Mouse (Mus musculus) liver, embryonic 14.5 days (tissue): ENCODE data around the gene Insm1. TPM values are rescaled to one million over a fixed set of nuclear protein-coding genes. Genes with fewer than 3 reads are reported as not detected.

ENCODE experiments used
- ATAC-seq: fragments of 200-750 bp; cut with Nextera tagmentation; 2 replicates; pipeline ENCODE4 v1.8.0; 2017; ENCODE audit warnings: moderate number of reproducible peaks, mild to moderate bottlenecking, moderate library complexity; ENCODE audit not compliant: insufficient read depth
- DNase-seq, 3 experiments: peaks; one replicate each; pipeline ENCODE4 v3.0.0-alpha.2; 2012 to 2013; ENCODE audit warnings: low read depth in 3 of 3, low spot score in 3 of 3
- H3K27ac ChIP-seq: fragments of 300-500 bp; sonication (generic); 2 replicates; pipeline ENCODE4 v1.5.1; 2014; ENCODE audit warnings: moderate library complexity, mild to moderate bottlenecking, control low read depth, inconsistent platforms
- H3K27me3 ChIP-seq: fragments of 300-500 bp; sonication (generic); 2 replicates; pipeline ENCODE4 v1.6.1; 2014; ENCODE audit warnings: mild to moderate bottlenecking, low read length, moderate library complexity; ENCODE audit not compliant: control insufficient read depth, insufficient read depth
- H3K36me3 ChIP-seq: fragments of 300-500 bp; sonication (generic); replicated peaks from 2 replicates; pipeline ENCODE4 v1.6.1; 2014; ENCODE audit warnings: low read depth; ENCODE audit not compliant: control insufficient read depth, insufficient read depth
- H3K4me1 ChIP-seq, 2 experiments: fragments of 200-500 bp in 1 of 2; fragments of 300-500 bp in 1 of 2; sonication (generic) in 1 of 2; replicated peaks; 2 replicates each; pipeline ENCODE4 v1.6.1; 2012 to 2014; ENCODE audit warnings: antibody characterized with exemption in 1 of 2, inconsistent platforms in 1 of 2, low read length in 1 of 2; ENCODE audit not compliant: control insufficient read depth in 2 of 2, insufficient read depth in 2 of 2
- H3K4me2 ChIP-seq: fragments of 300-500 bp; sonication (generic); 2 replicates; pipeline ENCODE4 v1.6.1; 2014; ENCODE audit warnings: low read depth, mild to moderate bottlenecking, control low read depth, moderate library complexity
- H3K4me3 ChIP-seq, 2 experiments: fragments of 200-500 bp in 1 of 2; fragments of 300-500 bp in 1 of 2; sonication (generic) in 1 of 2; 2 replicates each; pipeline ENCODE4 v1.5.1; 2012 to 2014; ENCODE audit warnings: low read depth in 2 of 2, low read length in 2 of 2, mild to moderate bottlenecking in 2 of 2, control low read depth in 1 of 2, inconsistent platforms in 1 of 2, moderate library complexity in 1 of 2; ENCODE audit not compliant: insufficient read depth in 1 of 2
- H3K9ac ChIP-seq: fragments of 300-500 bp; sonication (generic); replicated peaks from 2 replicates; pipeline ENCODE4 v1.6.1; 2014; ENCODE audit warnings: mild to moderate bottlenecking, control low read depth, moderate library complexity
- H3K9me3 ChIP-seq: fragments of 300-500 bp; sonication (generic); 2 replicates; pipeline ENCODE4 v1.6.1; 2016; ENCODE audit warnings: low read length, mixed read lengths; ENCODE audit not compliant: control insufficient read depth
- CTCF ChIP-seq: IDR thresholded peaks from 2 replicates; pipeline ENCODE4 v1.5.1; 2016; ENCODE audit warnings: antibody characterized with exemption, low read depth, control low read depth
- EP300 ChIP-seq: IDR thresholded peaks from 2 replicates; pipeline ENCODE4 v1.6.1; 2016; ENCODE audit warnings: antibody characterized with exemption, low read depth
- WGBS: fragments of 180-500 bp; shearing (Covaris S2); extraction: QIAGEN DNeasy Blood & Tissue Kit; methylation state at CpG from one replicate; pipeline ENCODE4 v1.1.7; 2014; ENCODE audit not compliant: insufficient replicate concordance; 5-methylcytosine and 5-hydroxymethylcytosine counted together
- polyA plus RNA-seq, 2 experiments: library from polyadenylated mRNA; depleted of rRNA in 1 of 2; stranded (reverse) in 1 of 2; unstranded in 1 of 2; fragments of >200 nt; fragmentation: Nextera tagmentation in 1 of 2; extraction: Ambion mirVana in 1 of 2; gene quantifications; 2 replicates each; pipeline versions ENCODE4 v1.2.1 to v1.2.3; 2012 to 2014

Insm1 gene
- polyA plus RNA-seq, 2 experiments, result 0.02 TPM; not detected in 1

GRCm38 (mm10) chr2:146226484-146226883 lies 4.8 kb downstream of the Insm1 start:
- Histone ChIP-seq H3K4me1 (no peaks in the 10 kb centered on the region), H3K9ac (no peak overlapping the region), H3K9me3 (no peaks in the 10 kb centered on the region), H3K27me3 (peaks cover 66% of the 10 kb centered on the region), H3K4me3 (no peak overlapping the region), H3K27ac (no peak overlapping the region), H3K36me3 (no peaks in the 10 kb centered on the region), H3K4me2 (no peak overlapping the region)
- WGBS, result 6% methylated on average over 9 of the region's 9 CpGs
- no peak for ATAC-seq
- TF ChIP-seq EP300 (no peak), CTCF (no peak)
- no peak for DNase-seq

DNA sequence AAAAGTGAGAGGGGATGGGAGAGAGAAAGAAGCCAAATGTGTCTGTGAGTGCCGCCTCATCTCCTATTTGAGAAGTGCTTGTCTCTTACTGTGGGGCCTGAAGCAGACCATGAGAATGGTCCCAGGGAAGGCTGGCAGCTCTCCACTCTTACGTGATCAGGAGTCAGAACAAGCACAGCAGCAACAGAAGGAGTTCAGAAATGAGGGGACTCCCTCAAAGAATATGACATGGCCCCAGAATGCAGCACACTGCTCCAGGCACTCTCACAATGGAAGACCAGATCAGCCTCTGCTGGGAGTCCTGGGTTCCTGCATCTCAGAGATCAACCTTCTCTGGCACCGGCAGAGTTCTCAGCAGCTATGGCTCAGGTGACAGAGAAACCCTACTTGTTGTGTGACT lies 5.9 kb downstream of the Insm1 start:
- Histone ChIP-seq H3K4me3 (no peak overlapping the region), H3K27me3 (peaks cover 54% of the 10 kb centered on the region), H3K9me3 (no peaks in the 10 kb centered on the region), H3K9ac (no peak overlapping the region), H3K4me2 (no peak overlapping the region), H3K4me1 (no peaks in the 10 kb centered on the region), H3K36me3 (no peaks in the 10 kb centered on the region), H3K27ac (no peak overlapping the region)
- TF ChIP-seq CTCF (no peak), EP300 (no peak)
- ATAC-seq, result no peak
- 50% methylated on average over 3 of the region's 3 CpGs for WGBS
- DNase-seq, result no peak

GRCm38 (mm10) chr2:146228435-146228834 lies 6.7 kb downstream of the Insm1 start:
- H3K4me2 ChIP-seq, result no peak overlapping the region
- no peak overlapping the region for H3K4me3 ChIP-seq
- TF ChIP-seq CTCF (no peak), EP300 (no peak)
- peaks cover 46% of the 10 kb centered on the region for H3K27me3 ChIP-seq
- no peaks in the 10 kb centered on the region for H3K9me3 ChIP-seq
- ATAC-seq (no peak), DNase-seq (no peak)
- H3K27ac ChIP-seq, result no peak overlapping the region
- WGBS, result 48% methylated on average over 2 of the region's 2 CpGs
- H3K9ac ChIP-seq, result no peak overlapping the region
- H3K36me3 ChIP-seq, result no peaks in the 10 kb centered on the region
- H3K4me1 ChIP-seq, result no peaks in the 10 kb centered on the region

GRCm38 (mm10) chr2:146231485-146231884 lies 9.8 kb downstream of the Insm1 start:
- H3K4me3 ChIP-seq, result no peak overlapping the region
- ATAC-seq (no peak), DNase-seq (no peak)
- H3K27ac ChIP-seq, result no peak overlapping the region
- no peaks in the 10 kb centered on the region for H3K9me3 ChIP-seq
- H3K36me3 ChIP-seq, result no peaks in the 10 kb centered on the region
- no peak overlapping the region for H3K9ac ChIP-seq
- H3K4me2 ChIP-seq, result no peak overlapping the region
- TF ChIP-seq CTCF (no peak), EP300 (no peak)
- 79% methylated on average over 2 of the region's 2 CpGs for WGBS
- no peaks in the 10 kb centered on the region for H3K4me1 ChIP-seq
- peaks cover 16% of the 10 kb centered on the region for H3K27me3 ChIP-seq

DNA sequence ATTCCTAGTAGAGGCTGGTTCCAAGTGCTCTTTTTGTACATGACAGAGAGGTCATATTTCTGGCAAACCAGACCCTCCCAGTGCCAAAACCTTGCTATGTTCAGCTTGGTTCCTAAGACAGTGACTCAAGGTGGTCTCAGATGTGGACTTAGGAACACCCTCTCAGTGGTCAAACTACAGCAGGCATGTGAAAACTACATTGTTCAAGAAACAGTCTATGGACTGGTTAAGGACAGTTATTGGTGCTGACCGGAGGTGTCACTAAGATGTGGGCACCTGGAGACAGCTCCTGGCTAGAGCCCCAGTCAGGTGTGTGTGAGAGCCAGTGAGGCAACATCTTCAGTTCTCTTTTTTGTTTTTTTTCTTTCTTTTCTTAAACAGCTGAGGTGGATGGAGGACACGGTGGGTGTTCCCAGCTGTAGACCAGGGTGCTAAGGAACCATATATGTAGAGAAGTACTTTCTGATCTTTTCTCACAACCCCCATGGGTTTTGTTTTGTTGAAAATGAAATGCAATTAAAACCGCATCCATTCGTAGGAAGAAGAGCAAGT lies 17.6 kb downstream of the Insm1 start:
- no peak for DNase-seq
- no peak overlapping the region for H3K9ac ChIP-seq
- no peaks in the 10 kb centered on the region for H3K4me1 ChIP-seq
- H3K27ac ChIP-seq, result no peak overlapping the region
- no peak overlapping the region for H3K4me3 ChIP-seq
- no peak overlapping the region for H3K4me2 ChIP-seq
- WGBS, result 68% methylated on average over 4 of the region's 4 CpGs
- no peak for TF ChIP-seq EP300
- TF ChIP-seq CTCF, result no peak
- ATAC-seq, result no peak
- no peaks in the 10 kb centered on the region for H3K9me3 ChIP-seq
- H3K27me3 ChIP-seq, result no peaks in the 10 kb centered on the region
- H3K36me3 ChIP-seq, result no peaks in the 10 kb centered on the region
